Mouse (Mus musculus) hindbrain, embryonic 13.5 days (tissue): ENCODE measurements around the gene Slc18b1. TPM values are rescaled to one million over a fixed set of nuclear protein-coding genes. Genes with fewer than 3 reads are reported as not detected.
"Not testable (repeated sequence)": the region's sequence is repeated elsewhere in the genome, so short reads cannot be mapped to it uniquely, and the experiment has no call there.

ENCODE experiments used
- ATAC-seq: fragments of 200-750 bp; cut with Nextera tagmentation; 2 replicates; pipeline ENCODE4 v1.8.0; 2017; ENCODE audit warnings: moderate TSS enrichment; ENCODE audit not compliant: low FRiP score
- H3K27ac ChIP-seq: fragments of 300-500 bp; sonication (generic); 2 replicates; pipeline ENCODE4 v1.5.1; 2015; ENCODE audit warnings: inconsistent platforms, mild to moderate bottlenecking, moderate library complexity
- H3K27me3 ChIP-seq: fragments of 300-500 bp; sonication (generic); 2 replicates; pipeline ENCODE4 v1.6.1; 2015; ENCODE audit warnings: mild to moderate bottlenecking, inconsistent platforms
- H3K36me3 ChIP-seq: fragments of 300-500 bp; sonication (generic); 2 replicates; pipeline ENCODE4 v1.6.1; 2015; ENCODE audit warnings: mild to moderate bottlenecking, inconsistent platforms
- H3K4me1 ChIP-seq: fragments of 300-500 bp; sonication (generic); replicated peaks from 2 replicates; pipeline ENCODE4 v1.6.1; 2015; ENCODE audit warnings: inconsistent platforms
- H3K4me2 ChIP-seq: fragments of 300-500 bp; sonication (generic); 2 replicates; pipeline ENCODE4 v1.6.1; 2015; ENCODE audit warnings: inconsistent platforms, mild to moderate bottlenecking, moderate library complexity
- H3K4me3 ChIP-seq: fragments of 300-500 bp; sonication (generic); 2 replicates; pipeline ENCODE4 v1.5.1; 2015; ENCODE audit warnings: mild to moderate bottlenecking, inconsistent platforms
- H3K9ac ChIP-seq: fragments of 300-500 bp; sonication (generic); 2 replicates; pipeline ENCODE4 v1.6.1; 2015; ENCODE audit warnings: mild to moderate bottlenecking, inconsistent platforms
- H3K9me3 ChIP-seq: fragments of 300-500 bp; sonication (generic); 2 replicates; pipeline ENCODE4 v1.6.1; 2016; ENCODE audit warnings: inconsistent platforms
- WGBS: fragments of 180-500 bp; shearing (Covaris S2); methylation state at CpG from one replicate; pipeline ENCODE4 v1.1.7; 2015; 5-methylcytosine and 5-hydroxymethylcytosine counted together
- polyA plus RNA-seq: library from polyadenylated mRNA; unstranded; fragments of >200 nt; fragmentation: Nextera tagmentation; extraction: Ambion mirVana; gene quantifications from 2 replicates; pipeline ENCODE4 v1.2.1, GENCODE M21; 2015

Gene Slc18b1
- polyA plus RNA-seq: 22.0 and 22.2 TPM in 2 replicates

DNA sequence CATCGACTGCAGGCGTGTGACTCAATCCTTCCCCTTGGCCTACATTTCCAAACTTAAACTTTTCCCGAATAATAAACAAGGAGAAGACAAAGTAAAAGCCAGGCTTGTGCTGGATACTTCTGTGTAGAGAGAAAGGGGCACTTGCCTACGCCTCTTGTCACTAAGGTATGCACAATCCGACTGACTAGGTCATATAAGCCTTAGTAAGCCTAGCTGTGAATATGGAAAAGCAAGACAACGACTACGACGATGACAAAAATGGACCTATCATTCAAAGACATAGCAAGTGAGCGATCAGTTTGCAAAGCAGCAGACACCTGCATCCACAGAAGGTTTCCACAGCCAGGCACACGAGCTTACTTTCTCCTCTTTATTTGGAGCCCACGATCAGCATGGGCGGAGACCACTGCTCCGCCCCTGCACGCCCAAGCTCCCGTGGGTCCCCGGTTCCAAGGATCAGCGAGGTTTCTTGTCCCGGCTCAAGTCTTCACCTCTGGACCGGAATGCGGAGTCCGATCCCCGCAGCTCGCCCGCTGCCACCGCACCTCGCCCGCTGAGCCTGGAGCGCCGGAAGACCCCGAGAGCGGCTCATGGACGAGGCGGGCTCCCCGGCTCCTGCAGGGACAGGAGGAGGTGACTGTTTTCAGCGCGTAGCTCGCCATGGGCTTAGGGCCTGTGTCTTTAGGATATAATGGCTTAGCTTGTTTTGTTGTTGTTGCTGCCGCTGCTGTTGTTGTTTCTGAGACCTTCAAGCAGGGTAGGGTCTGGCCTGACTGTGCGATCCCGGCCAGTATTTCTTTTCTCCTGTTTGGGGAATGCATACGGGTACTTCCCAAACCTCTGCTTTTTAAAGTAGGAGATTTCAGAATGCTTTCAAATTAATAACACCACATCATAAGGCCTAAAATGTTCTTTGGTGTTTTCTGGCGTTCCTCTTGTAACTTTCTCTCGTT, at the start of gene Slc18b1:
Gene Slc18b1, plus strand, starts transcription at position 436 of the 953 bp plus-strand sequence.
- H3K4me2 ChIP-seq: peak within 1 kb of the TSS; percentile 68
- peak within 1 kb of the TSS; percentile 80 for H3K27ac ChIP-seq
- peaks cover 18% of the 10 kb centered on the region for H3K36me3 ChIP-seq
- peak; percentile 80 for ATAC-seq
- H3K9me3 ChIP-seq: no peaks in the 10 kb centered on the region
- peaks cover 20% of the 10 kb centered on the region for H3K4me1 ChIP-seq
- no peaks in the 10 kb centered on the region for H3K27me3 ChIP-seq
- 3% methylated on average over 43 of the region's 43 CpGs for whole genome bisulfite sequencing
- H3K4me3 ChIP-seq: peak within 1 kb of the TSS; percentile 61
- H3K9ac ChIP-seq: peak within 1 kb of the TSS; percentile 92

DNA sequence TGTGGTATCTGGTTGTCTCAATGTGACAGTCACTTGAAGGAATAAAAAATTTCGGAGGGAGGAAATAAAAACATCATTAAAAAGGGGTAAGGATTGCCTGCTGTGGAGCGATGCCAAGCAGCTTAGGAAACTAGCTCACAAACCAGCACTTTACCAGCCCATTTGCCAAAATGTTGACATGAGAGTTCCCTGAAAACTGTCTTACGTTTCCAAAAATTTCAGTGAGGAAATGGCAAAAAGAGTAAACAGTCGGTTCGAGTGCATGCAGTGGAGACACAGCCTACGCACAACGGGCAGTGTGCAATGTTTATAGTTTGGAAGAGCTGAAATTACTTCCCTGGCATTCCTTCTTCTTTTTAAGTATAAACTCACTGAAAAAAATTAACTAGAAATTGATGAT, 42.6 kb upstream of the Slc18b1 start:
- no peak overlapping the region for H3K27ac ChIP-seq
- H3K36me3 ChIP-seq: no peaks in the 10 kb centered on the region
- H3K4me2 ChIP-seq: no peak overlapping the region
- no peaks in the 10 kb centered on the region for H3K4me1 ChIP-seq
- H3K27me3 ChIP-seq: no peaks in the 10 kb centered on the region
- no peak overlapping the region for H3K9ac ChIP-seq
- ATAC-seq: no peak
- H3K4me3 ChIP-seq: no peak overlapping the region
- H3K9me3 ChIP-seq: no peaks in the 10 kb centered on the region
- 83% methylated on average over 7 of the region's 7 CpGs for WGBS

- no peaks in the 10 kb centered on the region for H3K4me1 ChIP-seq
- peaks cover 18% of the 10 kb centered on the region for H3K36me3 ChIP-seq
- H3K4me2 ChIP-seq: no peak overlapping the region
- no peak overlapping the region for H3K4me3 ChIP-seq
- no peak overlapping the region for H3K27ac ChIP-seq
- ATAC-seq: peak; percentile 67
- H3K9me3 ChIP-seq: no peaks in the 10 kb centered on the region
- no peak overlapping the region for H3K9ac ChIP-seq
- H3K27me3 ChIP-seq: no peaks in the 10 kb centered on the region
- 35% methylated on average over 5 of the region's 5 CpGs for WGBS
Observed at GRCm38 (mm10) chr10:23777288-23777945, 19.4 kb upstream of the Slc18b1 start.

GRCm38 (mm10) chr10:23780539-23781275, 16.1 kb upstream of the Slc18b1 start:
- Histone ChIP-seq H3K4me3 (no peak overlapping the region), H3K9me3 (no peaks in the 10 kb centered on the region), H3K9ac (no peak overlapping the region), H3K27ac (no peak overlapping the region), H3K4me1 (peaks cover 16% of the 10 kb centered on the region), H3K27me3 (no peaks in the 10 kb centered on the region), H3K4me2 (no peak overlapping the region), H3K36me3 (peaks cover 43% of the 10 kb centered on the region)
- ATAC-seq: no peak
- WGBS: 84% methylated on average over 6 of the region's 6 CpGs

GRCm38 (mm10) chr10:23781760-23782735, 14.7 kb upstream of the Slc18b1 start:
- no peak overlapping the region for H3K27ac ChIP-seq
- peaks cover 24% of the 10 kb centered on the region for H3K4me1 ChIP-seq
- H3K9me3 ChIP-seq: no peaks in the 10 kb centered on the region
- no peak for ATAC-seq
- H3K4me2 ChIP-seq: no peak overlapping the region
- WGBS: 90% methylated on average over 11 of the region's 11 CpGs
- no peak overlapping the region for H3K4me3 ChIP-seq
- peaks cover 45% of the 10 kb centered on the region for H3K36me3 ChIP-seq
- no peaks in the 10 kb centered on the region for H3K27me3 ChIP-seq
- H3K9ac ChIP-seq: no peak overlapping the region

DNA sequence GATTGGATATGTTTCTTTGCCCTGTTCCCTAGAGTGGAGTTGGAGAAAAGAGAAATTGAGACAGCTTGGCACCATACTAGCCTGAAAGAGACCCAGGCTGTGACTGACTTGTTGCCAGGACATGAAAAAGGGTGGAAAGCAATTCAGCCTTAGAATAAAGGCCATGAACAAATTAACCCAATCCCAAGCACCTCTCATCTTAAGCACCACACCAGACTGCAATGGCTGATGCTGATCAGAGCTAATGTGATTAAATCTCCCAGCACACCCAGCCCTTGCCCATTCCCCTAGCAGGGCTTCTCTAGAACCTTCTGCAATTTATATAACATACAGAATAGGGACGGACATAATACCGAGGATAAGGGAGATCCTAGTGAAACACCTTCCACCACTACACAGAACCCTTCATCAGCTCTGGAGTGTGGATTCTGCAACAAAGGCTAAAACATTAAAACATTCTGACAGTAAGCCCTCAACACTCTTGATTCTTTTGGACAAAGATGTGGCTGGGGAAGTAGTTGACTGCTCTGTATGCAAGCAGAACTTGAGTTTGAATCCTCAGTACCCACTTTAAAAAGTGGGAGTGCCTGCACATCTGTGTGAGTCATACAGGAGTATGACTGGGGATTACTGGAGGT, 13.8 kb upstream of the Slc18b1 start:
- H3K27me3 ChIP-seq: no peaks in the 10 kb centered on the region
- no peak overlapping the region for H3K4me2 ChIP-seq
- H3K9ac ChIP-seq: no peak overlapping the region
- H3K4me1 ChIP-seq: peaks cover 26% of the 10 kb centered on the region
- H3K36me3 ChIP-seq: peaks cover 45% of the 10 kb centered on the region
- no peak overlapping the region for H3K27ac ChIP-seq
- WGBS: 34% methylated on average over 2 of the region's 2 CpGs
- H3K4me3 ChIP-seq: no peak overlapping the region
- no peak for ATAC-seq
- no peaks in the 10 kb centered on the region for H3K9me3 ChIP-seq

- 23% methylated on average over 2 of the region's 2 CpGs for WGBS
- Histone ChIP-seq H3K9ac (no peak overlapping the region), H3K27ac (no peak overlapping the region), H3K4me3 (no peak overlapping the region), H3K4me2 (no peak overlapping the region), H3K36me3 (peaks cover 45% of the 10 kb centered on the region), H3K9me3 (no peaks in the 10 kb centered on the region), H3K27me3 (no peaks in the 10 kb centered on the region), H3K4me1 (peaks cover 31% of the 10 kb centered on the region)
- ATAC-seq: no peak
Observed at GRCm38 (mm10) chr10:23783493-23783884, 13.3 kb upstream of the Slc18b1 start.

DNA sequence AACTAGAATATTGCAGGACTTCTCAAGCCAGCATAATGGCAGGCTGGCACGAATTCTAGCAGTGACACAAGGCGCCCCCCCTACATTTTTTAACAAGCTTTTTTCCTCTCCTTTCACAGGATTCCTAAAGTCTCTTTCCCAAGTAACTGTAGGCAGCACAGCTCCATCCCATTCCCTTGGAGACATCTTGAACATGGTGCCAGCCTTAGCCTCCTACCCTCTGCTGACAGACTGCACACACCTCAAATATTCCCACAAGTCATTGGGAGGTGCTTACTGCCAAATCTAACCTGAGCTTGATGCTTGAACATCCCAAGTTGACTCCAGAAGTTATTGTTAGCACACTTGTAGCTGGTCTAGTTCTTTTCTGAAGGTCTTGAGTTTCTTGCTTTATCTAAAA, 12.7 kb upstream of the Slc18b1 start:
- ATAC-seq: no peak
- Histone ChIP-seq H3K4me3 (no peak overlapping the region), H3K36me3 (peaks cover 42% of the 10 kb centered on the region)

DNA sequence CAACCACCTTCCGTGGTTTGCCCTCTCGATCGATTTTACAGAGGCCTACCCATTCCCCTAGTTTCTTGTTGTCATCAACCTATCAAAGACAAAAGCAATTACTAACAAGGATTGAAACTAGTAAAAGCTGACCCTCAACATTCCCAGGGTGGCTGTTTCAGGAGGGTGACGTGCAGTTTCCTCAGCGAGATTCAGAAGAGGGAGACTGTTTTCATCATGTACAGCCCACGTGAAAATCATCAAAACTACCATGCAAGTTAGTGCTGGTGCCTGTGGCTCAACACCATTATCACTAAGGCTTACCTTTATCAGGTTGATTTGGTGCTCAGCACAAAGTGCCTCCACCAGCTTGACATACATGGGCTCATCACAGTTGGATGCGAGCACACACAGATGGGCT, 11.2 kb upstream of the Slc18b1 start:
- not testable (repeated sequence) for ATAC-seq, H3K9me3 ChIP-seq, H3K27me3 ChIP-seq, H3K27ac ChIP-seq
- H3K4me3 ChIP-seq: peak overlapping the region; percentile 79
- peaks cover 39% of the 10 kb centered on the region for H3K36me3 ChIP-seq
- H3K4me2 ChIP-seq: peak overlapping the region; percentile 95
- H3K4me1 ChIP-seq: peaks cover 32% of the 10 kb centered on the region
- WGBS: 43% methylated on average over 7 of the region's 7 CpGs
- H3K9ac ChIP-seq: peak overlapping the region; percentile 91

More for the DNA sequence above, 12.7 kb upstream of the Slc18b1 start:
- Histone ChIP-seq H3K9ac (no peak overlapping the region), H3K4me1 (peaks cover 32% of the 10 kb centered on the region), H3K9me3 (no peaks in the 10 kb centered on the region), H3K4me2 (no peak overlapping the region), H3K27ac (no peak overlapping the region), H3K27me3 (no peaks in the 10 kb centered on the region)
- 41% methylated on average over 2 of the region's 2 CpGs for WGBS

GRCm38 (mm10) chr10:23786040-23786439, 10.7 kb upstream of the Slc18b1 start:
- Histone ChIP-seq H3K9ac (peak overlapping the region; percentile 91), H3K9me3 (no peaks in the 10 kb centered on the region), H3K27me3 (no peaks in the 10 kb centered on the region), H3K4me3 (peak overlapping the region; percentile 79), H3K4me1 (peaks cover 32% of the 10 kb centered on the region), H3K4me2 (peak overlapping the region; percentile 95), H3K27ac (no peak overlapping the region), H3K36me3 (peaks cover 34% of the 10 kb centered on the region)
- WGBS: 1% methylated on average over 4 of the region's 4 CpGs
- ATAC-seq: no peak

DNA sequence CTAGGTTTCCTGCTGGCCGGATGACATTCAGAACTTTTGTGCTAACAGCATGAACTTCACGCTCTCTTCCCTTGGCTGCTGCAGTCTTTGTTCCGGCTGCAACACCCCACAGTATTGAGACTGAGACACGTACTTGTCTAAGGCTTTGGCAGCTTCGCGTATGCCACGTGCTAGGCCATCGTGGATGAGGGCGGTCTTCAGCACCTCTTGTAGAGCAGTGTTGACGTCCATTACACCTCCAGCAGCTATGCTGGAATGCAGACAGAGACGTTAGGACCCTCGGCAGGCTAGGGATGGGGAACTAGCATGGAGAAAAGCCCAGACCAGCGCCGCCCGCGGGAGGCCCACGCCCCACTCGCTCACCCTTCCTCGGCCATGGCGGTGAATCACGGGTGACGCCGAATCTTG, 10.2 kb upstream of the Slc18b1 start:
- peak overlapping the region; percentile 91 for H3K9ac ChIP-seq
- peak overlapping the region; percentile 73 for H3K27ac ChIP-seq
- H3K4me2 ChIP-seq: peak overlapping the region; percentile 95
- H3K4me3 ChIP-seq: peak overlapping the region; percentile 79
- peaks cover 32% of the 10 kb centered on the region for H3K4me1 ChIP-seq
- 0% methylated on average over 23 of the region's 23 CpGs for WGBS
- peaks cover 34% of the 10 kb centered on the region for H3K36me3 ChIP-seq
- H3K9me3 ChIP-seq, H3K27me3 ChIP-seq: not testable (repeated sequence)
- ATAC-seq: peak; percentile 66
